Mouse (Mus musculus): ENCODE results near the gene 2210016L21Rik. TPM values are rescaled to one million over a fixed set of nuclear protein-coding genes. Genes with fewer than 3 reads are reported as not detected.

Gene 2210016L21Rik
- polyA plus RNA-seq, 1 experiment = 20.6 TPM

- TF ChIP-seq MYOG (IDR thresholded peaks at IDR 0.05; ENCODE audit: control insufficient read depth, extremely low read depth, insufficient read length) (no peak), USF1 (IDR thresholded peaks at IDR 0.05; ENCODE audit: low read depth) (no peak), MYOD1 (IDR thresholded peaks at IDR 0.05; ENCODE audit: control insufficient read depth, insufficient read length, low read depth) (no peak), FOSL1 (IDR thresholded peaks at IDR 0.05; ENCODE audit: insufficient read depth, low read length, poor library complexity, severe bottlenecking) (no peak), MAX (IDR thresholded peaks at IDR 0.05) (no peak), CEBPB (IDR thresholded peaks at IDR 0.05; ENCODE audit: low read depth) (no peak), CTCF (IDR thresholded peaks at IDR 0.05; ENCODE audit: control insufficient read depth, insufficient read depth, insufficient read length) (no peak)
- Histone ChIP-seq H3K36me3 (ENCODE audit: control insufficient read depth, insufficient read depth) (no peaks in the 10 kb centered on the region), H3K4me3 (ENCODE audit: insufficient read depth, poor library complexity, severe bottlenecking) (no peak overlapping the region), H3K79me3 (ENCODE audit: low read depth) (no peaks in the 10 kb centered on the region), H3ac (ENCODE audit: control insufficient read depth, insufficient read length, low read depth) (no peak overlapping the region), H3K79me2 (ENCODE audit: control insufficient read depth, insufficient read depth) (no peaks in the 10 kb centered on the region), H3K27me3 (ENCODE audit: control insufficient read depth, insufficient read depth, insufficient read length) (peaks cover 8% of the 10 kb centered on the region)
These were observed 55.4 kb downstream of the 2210016L21Rik start for GRCm38 (mm10) chr5:114997327-114997726.

Other genes with a start within 250 kb of the 2210016L21Rik start
- gene Tchp, start 234.4 kb upstream of the 2210016L21Rik start, polyA plus RNA-seq (2012; fragmentation: generic; extraction: Trizol) = 5.8 TPM
- gene Ankrd13a, start 167.5 kb upstream of the 2210016L21Rik start, polyA plus RNA-seq (2012; fragmentation: generic; extraction: Trizol) = 55.2 TPM
- gene Git2, start 166.6 kb upstream of the 2210016L21Rik start, polyA plus RNA-seq (2012; fragmentation: generic; extraction: Trizol) = 19.5 TPM
- gene 1500011B03Rik, start 118.7 kb upstream of the 2210016L21Rik start, polyA plus RNA-seq (2012; fragmentation: generic; extraction: Trizol) = 34.7 TPM
- not detected for gene 4930519G04Rik, start 88.5 kb upstream of the 2210016L21Rik start, polyA plus RNA-seq (2012; fragmentation: generic; extraction: Trizol)
- not detected for gene Gm9936, start 83.5 kb upstream of the 2210016L21Rik start, polyA plus RNA-seq (2012; fragmentation: generic; extraction: Trizol)
- gene Oasl2, start 45.2 kb upstream of the 2210016L21Rik start, polyA plus RNA-seq (2012; fragmentation: generic; extraction: Trizol) = 0.40 TPM
- gene Oasl1, start 18.9 kb upstream of the 2210016L21Rik start, polyA plus RNA-seq (2012; fragmentation: generic; extraction: Trizol) = 0.07 TPM
- 0.04 TPM for gene Hnf1a, start 28.9 kb downstream of the 2210016L21Rik start, polyA plus RNA-seq (2012; fragmentation: generic; extraction: Trizol)
- gene Sppl3, start 69.0 kb downstream of the 2210016L21Rik start, polyA plus RNA-seq (2012; fragmentation: generic; extraction: Trizol) = 24.5 TPM
- 6.5 TPM for gene Gm10401, start 156.1 kb downstream of the 2210016L21Rik start, polyA plus RNA-seq (2012; fragmentation: generic; extraction: Trizol)
- 56.9 TPM for gene Acads, start 177.2 kb downstream of the 2210016L21Rik start, polyA plus RNA-seq (2012; fragmentation: generic; extraction: Trizol)
- 39.0 TPM for gene Unc119b, start 192.8 kb downstream of the 2210016L21Rik start, polyA plus RNA-seq (2012; fragmentation: generic; extraction: Trizol)
- 120 TPM for gene Mlec, start 216.0 kb downstream of the 2210016L21Rik start, polyA plus RNA-seq (2012; fragmentation: generic; extraction: Trizol)

Measured in C2C12 (cell line).